Mouse (Mus musculus) brown adipose tissue, adult 24 weeks (tissue): ENCODE measurements at regions not wholly inside any gene's neighbourhood (a gene's known extent, or its start where the extent isn't known, plus 50 kb on each side); places are given as distances from the start of the nearest gene placed in this dataset.
A peak's percentile ranks its signal among the peaks of the same experiment; 100 is the strongest.

ENCODE experiments used
- H3K27ac ChIP-seq: fragments of 200-500 bp; replicated peaks from 2 replicates; pipeline ENCODE4 v1.5.1; 2012; ENCODE audit warnings: low read depth, mild to moderate bottlenecking, low read length
- H3K4me1 ChIP-seq: fragments of 200-500 bp; 2 replicates; pipeline ENCODE4 v1.6.1; 2012; ENCODE audit warnings: low read length, mixed read lengths; ENCODE audit not compliant: control insufficient read depth, insufficient read depth, insufficient read length
- H3K4me3 ChIP-seq: fragments of 200-500 bp; 2 replicates; pipeline ENCODE4 v1.5.1; 2012; ENCODE audit warnings: low read depth, mild to moderate bottlenecking, low read length, moderate library complexity; ENCODE audit not compliant: insufficient read depth

GRCm38 (mm10) chr17:83953656-83954055 is 105.9 kb upstream of the Haao start:
- Histone ChIP-seq H3K4me3 (no peak overlapping the region), H3K27ac (peak overlapping the region; percentile 98), H3K4me1 (peaks cover 48% of the 10 kb centered on the region)

GRCm38 (mm10) chr17:83946718-83947117 is 99.0 kb upstream of the Haao start:
- H3K4me1 ChIP-seq = peaks cover 8% of the 10 kb centered on the region
- H3K27ac ChIP-seq = no peak overlapping the region
- no peak overlapping the region for H3K4me3 ChIP-seq

DNA sequence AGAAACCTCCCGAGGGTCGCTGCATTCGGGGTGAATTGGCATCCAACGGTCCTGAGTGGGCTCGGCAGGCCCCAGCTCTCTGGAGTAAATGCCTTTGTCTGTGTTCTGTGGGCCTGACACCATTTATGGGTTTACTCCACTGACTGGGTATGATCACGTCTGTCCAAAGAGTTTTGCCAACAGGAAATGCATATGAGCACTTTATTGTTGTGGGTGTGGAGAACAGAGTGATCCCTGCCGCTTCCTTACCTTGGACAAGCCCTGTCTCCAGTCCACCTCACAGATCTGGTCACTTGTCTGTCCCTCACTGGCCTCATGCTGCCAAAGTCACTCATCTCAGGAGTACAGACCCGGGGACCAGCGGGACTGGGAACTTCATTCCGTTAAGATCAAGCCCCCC is 91.6 kb upstream of the Haao start:
- Histone ChIP-seq H3K27ac (peak overlapping the region; percentile 89), H3K4me1 (peaks cover 48% of the 10 kb centered on the region), H3K4me3 (no peak overlapping the region)

GRCm38 (mm10) chr17:83938671-83939244 is 91.0 kb upstream of the Haao start:
- peak overlapping the region; percentile 23; the same call in 1 of the 2 replicates for H3K27ac ChIP-seq
- peaks cover 48% of the 10 kb centered on the region for H3K4me1 ChIP-seq
- H3K4me3 ChIP-seq = no peak overlapping the region

- H3K27ac ChIP-seq = no peak overlapping the region
Observed at GRCm38 (mm10) chr17:83937576-83937975, 89.8 kb upstream of the Haao start.

GRCm38 (mm10) chr17:83936677-83937076 is 88.9 kb upstream of the Haao start:
- Histone ChIP-seq H3K4me1 (peaks cover 42% of the 10 kb centered on the region), H3K27ac (no peak overlapping the region), H3K4me3 (no peak overlapping the region)

More at GRCm38 (mm10) chr17:83937576-83937975, 89.8 kb upstream of the Haao start:
- Histone ChIP-seq H3K4me1 (peaks cover 48% of the 10 kb centered on the region), H3K4me3 (no peak overlapping the region)

DNA sequence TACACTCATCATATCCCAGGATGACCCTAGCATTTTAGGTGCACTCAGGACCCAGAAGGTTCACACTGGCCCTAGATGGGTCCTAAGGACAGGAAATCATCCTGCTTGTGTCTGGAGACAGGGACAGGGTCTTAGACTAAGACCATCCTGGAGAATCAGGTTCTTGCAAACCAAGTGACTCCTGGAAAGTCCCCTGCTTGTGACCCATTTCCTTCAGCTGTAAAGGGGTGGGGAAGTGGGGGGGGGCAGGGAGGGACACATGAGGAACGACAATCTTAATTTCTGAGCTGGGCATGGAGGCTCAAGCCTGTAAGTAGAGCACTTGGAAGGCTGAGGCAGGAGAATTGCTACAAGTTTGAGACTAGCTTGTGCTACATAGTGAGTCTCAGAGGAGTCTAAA is 88.2 kb upstream of the Haao start:
- Histone ChIP-seq H3K27ac (peak overlapping the region; percentile 59), H3K4me3 (no peak overlapping the region), H3K4me1 (peaks cover 42% of the 10 kb centered on the region)

DNA sequence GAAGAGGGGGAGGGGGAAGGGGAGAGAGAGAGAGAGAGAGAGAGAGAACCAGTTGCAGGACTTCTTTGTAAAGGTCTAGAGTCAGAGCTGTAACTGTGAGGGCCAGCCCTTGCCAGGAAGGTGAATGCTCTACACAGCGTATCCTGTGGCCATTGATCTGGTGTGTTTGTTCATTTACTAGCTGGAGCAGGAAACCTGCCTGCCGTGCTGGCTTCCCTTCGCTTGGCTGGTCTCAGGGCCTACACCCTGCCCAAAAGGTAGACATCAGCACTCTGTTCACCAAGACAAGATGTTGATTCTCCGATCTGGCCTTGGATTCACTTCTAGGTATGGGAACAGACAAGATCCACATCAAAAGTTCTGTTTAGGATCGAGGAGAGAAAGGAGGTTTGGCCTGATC is 87.5 kb upstream of the Haao start:
- H3K4me1 ChIP-seq = peaks cover 38% of the 10 kb centered on the region
- H3K4me3 ChIP-seq = no peak overlapping the region
- peak overlapping the region; percentile 59 for H3K27ac ChIP-seq

GRCm38 (mm10) chr17:83933743-83934142 is 86.0 kb upstream of the Haao start:
- Histone ChIP-seq H3K4me3 (no peak overlapping the region), H3K4me1 (peaks cover 24% of the 10 kb centered on the region), H3K27ac (no peak overlapping the region)

- Histone ChIP-seq H3K27ac (no peak overlapping the region), H3K4me3 (no peak overlapping the region), H3K4me1 (peaks cover 5% of the 10 kb centered on the region; the same call in 1 of the 2 replicates)
Observed at GRCm38 (mm10) chr17:83930401-83930800, 82.6 kb upstream of the Haao start.

- Histone ChIP-seq H3K4me1 (peaks cover 10% of the 10 kb centered on the region; the same call in 1 of the 2 replicates), H3K4me3 (no peak overlapping the region), H3K27ac (no peak overlapping the region)
Observed at GRCm38 (mm10) chr17:83927749-83928387, 80.1 kb upstream of the Haao start.

- Histone ChIP-seq H3K4me1 (peaks cover 10% of the 10 kb centered on the region; the same call in 1 of the 2 replicates), H3K27ac (no peak overlapping the region), H3K4me3 (no peak overlapping the region)
Observed at GRCm38 (mm10) chr17:83924259-83924922, 76.6 kb upstream of the Haao start.

GRCm38 (mm10) chr17:83920894-83921293 is 73.1 kb upstream of the Haao start:
- peaks cover 34% of the 10 kb centered on the region for H3K4me1 ChIP-seq
- H3K4me3 ChIP-seq = no peak overlapping the region
- H3K27ac ChIP-seq = no peak overlapping the region

DNA sequence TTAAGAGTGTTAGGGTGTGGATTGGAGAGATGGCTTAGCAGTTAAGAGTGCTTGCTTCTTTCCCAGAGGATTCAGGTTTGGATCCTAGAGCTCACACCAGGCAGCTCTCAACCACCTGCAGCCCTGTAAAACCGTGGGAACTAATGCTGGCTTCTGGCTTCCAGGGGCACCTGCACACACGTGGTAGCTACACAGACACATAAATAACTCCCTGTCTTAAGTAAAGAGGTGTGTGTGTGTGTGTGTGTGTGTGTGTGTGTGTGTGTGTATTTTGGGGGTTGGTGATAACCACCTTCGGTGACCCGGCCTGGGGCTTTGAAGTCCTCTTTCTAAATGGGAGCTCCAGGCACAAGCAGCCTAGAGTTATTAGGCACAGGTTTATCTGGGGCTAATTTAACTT is 72.5 kb upstream of the Haao start:
- Histone ChIP-seq H3K4me1 (peaks cover 34% of the 10 kb centered on the region), H3K4me3 (no peak overlapping the region), H3K27ac (no peak overlapping the region)

- peaks cover 30% of the 10 kb centered on the region for H3K4me1 ChIP-seq
- H3K27ac ChIP-seq = peak overlapping the region; percentile 81
- H3K4me3 ChIP-seq = no peak overlapping the region
Observed at GRCm38 (mm10) chr17:83918413-83919139, 70.8 kb upstream of the Haao start.
